Mouse (Mus musculus) fibroblast of lung, adult 2 months (primary cell): ENCODE measurements around the gene Rtl5.
"Not testable (repeated sequence)": the region's sequence is repeated elsewhere in the genome, so short reads cannot be mapped to it uniquely, and the experiment has no call there.

Experiments
- DNase-seq: peaks from one replicate; pipeline ENCODE4 v3.0.0-alpha.2; 2011; ENCODE audit warnings: low read depth

Rtl5 gene

DNA sequence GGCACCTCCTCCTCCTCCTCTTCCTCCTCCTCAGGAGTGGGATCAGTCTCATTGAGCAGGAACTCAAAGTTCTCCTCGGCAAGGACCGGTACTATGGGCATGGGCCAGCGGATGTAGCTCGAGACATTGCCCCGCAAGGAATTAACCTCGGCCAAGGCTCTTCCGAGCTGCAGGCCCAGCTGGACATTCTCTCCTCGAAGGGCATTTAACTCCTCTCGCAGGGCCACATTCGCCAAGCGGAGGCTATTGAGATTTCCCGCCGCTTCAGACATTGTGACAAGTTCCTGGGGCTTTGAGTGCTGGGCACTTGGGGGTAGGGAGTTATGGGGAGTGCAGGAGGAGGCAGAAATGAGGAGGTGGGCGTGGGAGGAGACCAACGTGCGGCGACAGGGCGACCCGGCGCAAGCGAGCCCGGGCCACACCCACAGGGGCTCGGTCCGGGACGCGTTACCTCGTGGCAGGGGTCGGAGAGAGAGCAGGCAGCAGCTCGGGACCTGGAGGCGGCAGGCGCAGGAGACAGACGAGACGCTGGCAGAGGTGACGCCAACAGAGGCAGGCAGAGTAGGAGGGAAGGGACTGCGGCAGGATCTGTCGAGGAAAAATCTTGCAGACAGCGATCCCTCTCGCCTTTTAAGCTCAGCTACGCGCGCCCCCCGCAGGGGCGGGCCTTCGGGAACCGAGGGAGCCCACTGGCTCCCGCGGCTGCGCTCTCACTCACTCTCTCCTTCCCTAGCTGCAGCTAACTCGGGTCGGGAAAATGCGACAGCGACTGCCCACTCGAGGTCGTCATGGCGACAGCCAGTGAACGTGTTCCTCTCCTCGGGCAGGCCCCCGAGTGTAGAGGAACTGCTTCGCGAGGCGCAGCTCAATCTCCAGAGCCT is at the start of gene Rtl5:
TSS of gene Rtl5 (minus strand) at position 714 of the 881 bp plus-strand sequence.
- no peak for DNase-seq

DNA sequence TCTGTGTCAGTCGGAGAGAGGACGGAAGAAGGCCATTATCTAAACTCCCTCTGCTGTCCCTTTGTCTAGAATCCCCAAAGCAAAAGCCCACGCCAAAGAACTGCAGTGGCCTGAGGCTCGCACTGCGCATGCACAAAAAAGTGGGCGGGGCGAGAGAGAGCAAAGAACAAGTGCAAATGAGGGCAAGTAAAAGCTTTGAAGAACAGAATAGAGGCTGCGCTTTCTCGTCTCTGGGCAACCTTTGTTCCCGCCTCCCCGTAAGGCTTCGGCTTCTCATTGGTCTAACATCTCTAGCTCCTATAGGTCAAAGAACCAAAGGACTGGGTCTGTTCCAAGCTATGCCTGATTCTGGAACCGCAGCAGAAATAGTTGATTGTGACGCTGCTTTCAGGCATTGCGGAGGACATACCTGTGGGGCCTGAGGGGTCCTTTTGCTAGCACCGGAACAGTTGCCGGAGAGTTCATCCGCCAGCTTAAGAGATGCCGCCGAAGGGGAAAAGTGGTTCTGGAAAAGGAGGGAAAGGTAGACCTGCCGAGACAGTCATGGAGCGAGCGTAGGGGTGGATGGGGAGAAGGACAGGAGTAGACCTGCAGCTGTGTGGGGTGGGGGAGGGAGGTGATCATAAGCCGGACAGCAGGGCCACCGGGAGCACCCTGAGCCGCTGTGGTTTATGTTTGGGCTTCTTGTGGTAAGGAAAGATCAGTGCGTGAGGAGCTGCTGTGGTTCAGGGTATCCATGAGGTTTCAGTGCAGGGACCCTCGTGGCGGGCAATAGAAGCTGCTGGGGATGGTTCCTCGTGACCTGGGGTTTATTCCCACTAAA is 48.1 kb upstream of the Rtl5 start, which contains the start of gene Pin4:
TSS of gene Pin4 (plus strand) at position 406 of the 823 bp plus-strand sequence.
- DNase-seq, result peak; percentile 94

DNA sequence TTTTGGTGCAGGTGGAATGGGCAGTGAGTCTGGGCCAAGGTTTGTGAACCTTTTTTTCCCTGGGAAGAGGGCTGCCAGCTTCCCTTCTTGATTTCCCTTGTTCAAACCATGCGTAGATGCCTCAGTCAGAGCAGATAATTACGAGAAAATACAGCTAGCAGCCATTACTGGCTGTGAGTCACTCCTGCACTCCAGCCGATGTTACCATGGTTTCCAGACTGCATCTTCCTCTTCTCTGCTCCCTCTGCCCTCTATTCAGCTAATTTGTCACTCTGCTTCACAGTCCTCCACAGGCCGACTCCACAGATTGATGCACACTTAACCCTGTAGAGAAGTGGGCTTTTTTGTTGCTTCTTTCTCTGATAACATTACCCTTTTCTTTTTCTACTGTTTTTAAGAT is 44.6 kb upstream of the Rtl5 start:
- no peak for DNase-seq

DNA sequence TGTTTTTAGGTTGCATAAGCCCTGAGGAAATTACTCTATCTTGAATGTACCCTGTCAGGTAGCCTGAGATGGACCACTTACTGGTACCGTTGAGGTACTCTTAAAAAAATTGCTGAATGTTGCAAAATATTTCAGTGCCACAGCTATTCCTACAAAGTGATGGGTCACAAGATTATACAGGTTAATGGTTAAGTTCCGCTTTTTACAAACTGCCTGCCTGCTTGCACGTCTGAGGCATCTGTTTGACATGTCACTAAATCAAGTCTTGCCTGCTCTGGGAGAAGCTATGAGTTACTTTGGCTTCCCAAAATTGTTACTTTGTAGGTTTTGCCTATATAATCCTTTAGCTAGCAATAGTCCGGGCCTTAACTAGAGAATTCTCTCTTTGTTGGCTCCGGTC is 38.2 kb upstream of the Rtl5 start:
- DNase-seq, result not testable (repeated sequence)

DNA sequence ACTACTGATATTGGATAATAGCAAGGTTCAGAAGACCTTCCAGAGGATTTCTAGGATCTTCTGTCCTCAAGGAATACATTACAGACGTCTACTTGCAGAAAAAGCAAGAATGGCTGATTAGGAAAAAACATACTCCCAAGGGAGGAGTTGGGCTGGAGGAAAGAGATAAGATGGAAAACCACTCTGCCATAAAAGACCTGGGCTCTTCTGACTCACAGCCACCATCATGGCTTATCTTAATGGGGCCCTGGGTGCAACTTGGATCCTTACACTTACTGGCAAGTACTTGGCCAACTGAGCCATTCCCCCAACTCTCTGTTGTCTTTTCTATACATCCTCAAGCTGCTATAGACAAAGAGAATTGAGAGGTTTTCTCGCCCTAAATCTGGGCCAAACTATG is 32.7 kb upstream of the Rtl5 start:
- DNase-seq, result not testable (repeated sequence)

DNA sequence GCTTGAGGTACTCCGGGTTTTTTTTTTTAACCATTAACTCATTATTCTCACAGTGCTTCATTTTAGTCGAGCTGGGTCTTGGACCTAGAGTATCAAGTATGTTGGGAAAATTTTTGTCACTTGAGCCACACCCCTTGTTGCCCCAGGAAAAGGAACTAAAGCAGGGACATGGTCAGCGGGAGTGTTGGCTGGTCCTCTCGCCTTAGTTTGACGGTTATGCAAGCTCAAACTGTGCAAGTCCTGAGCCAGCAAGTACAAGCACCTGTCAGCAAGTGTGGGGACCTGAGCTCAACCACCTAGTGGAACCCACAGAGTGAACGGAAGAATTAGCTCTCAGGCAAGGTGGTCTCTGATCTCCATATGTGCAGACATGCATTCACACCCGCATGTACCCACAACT is 30.8 kb upstream of the Rtl5 start:
- DNase-seq, result no peak

DNA sequence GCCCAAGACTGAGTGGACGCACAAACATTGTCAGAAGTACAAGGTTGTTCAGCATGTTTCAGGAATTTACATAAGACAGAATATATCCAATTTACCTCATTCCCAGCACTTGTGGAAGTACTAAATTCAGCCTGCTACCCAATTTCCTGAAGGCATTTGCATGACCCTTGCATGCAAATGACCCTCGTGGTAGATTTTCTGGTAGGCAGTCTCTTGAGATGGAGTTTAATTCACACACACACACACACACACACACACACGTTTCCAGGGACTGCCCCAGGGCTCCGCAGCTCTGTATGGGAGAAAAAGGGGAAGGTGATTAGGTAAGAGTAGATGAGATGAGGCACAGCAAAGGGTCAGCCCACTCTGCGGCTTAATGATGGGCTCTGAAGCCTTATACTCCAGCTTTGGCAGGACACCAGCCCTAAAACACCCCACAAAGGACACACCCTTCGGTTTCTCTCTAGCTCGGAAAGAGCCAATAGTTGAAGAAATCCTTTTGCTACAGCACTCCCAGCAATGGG is 23.3 kb upstream of the Rtl5 start:
- no peak for DNase-seq

DNA sequence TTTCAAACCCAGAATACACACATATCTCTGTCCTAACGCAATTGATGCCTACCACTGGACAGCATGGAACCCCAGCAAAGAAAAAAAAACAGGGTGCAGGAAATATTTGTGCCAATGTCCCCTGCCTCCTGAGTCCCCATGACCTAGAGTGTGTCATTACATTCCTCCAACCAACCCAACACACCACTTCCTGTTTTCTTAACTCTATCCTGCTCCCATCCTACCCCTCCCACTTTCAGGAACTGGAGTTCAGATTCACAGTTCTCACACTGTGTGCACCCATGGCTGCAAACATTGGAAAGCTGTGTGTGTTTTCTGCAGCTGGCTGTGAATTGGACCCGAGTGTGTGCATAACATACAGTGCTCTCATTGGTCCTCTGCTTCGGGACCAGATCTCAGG is 19.5 kb upstream of the Rtl5 start:
- no peak for DNase-seq

DNA sequence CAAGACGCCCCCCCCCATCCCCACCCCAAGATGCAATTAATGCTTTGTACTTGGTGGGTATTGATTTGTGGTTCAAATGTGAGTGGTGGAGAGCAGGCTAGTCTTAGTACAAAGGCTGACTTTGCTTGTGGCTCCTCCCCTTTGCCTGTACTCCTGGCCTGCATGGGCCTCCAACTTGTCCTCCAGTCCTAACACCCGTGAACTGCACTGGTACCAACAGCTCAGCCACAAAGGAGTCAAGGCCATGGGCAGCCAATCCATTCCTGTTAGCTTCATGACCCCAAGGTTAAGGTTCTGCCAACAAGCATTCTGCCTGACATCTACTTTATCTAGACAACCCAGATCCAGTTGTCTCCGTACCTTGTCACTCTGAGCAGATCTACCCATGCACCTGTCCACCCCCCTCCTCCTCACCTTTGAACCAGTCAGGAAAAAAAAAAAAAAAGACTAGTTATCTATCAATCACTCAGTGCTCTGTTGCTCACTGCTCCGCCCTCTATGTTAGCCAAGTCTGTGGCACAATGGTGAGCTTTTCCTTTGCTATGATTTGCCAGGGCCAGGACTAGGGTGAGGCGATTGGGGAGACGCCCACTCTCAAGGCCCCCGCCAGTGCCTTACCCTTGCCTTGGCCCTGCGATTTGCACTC is 14.8 kb upstream of the Rtl5 start:
- DNase-seq, result no peak

DNA sequence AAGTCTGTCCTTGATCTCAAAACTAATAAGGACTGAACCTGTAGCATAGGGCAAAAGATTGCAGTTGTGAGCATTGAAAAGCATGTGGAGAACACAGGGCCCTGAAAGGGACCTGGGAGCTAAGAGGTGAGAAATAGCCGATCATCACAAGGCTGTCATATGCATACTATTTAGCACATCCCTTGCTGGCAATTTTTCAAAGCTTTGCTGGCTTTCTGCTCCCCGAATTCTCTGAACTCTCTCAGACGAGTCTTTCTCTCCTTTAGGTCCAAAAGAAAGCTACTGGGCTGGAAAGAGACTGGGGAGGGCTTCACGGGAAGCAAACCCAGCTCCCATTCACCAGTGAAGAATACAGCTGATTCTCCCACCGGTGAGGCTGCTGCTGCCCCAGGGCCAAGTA is 11.2 kb upstream of the Rtl5 start:
- DNase-seq, result no peak

DNA sequence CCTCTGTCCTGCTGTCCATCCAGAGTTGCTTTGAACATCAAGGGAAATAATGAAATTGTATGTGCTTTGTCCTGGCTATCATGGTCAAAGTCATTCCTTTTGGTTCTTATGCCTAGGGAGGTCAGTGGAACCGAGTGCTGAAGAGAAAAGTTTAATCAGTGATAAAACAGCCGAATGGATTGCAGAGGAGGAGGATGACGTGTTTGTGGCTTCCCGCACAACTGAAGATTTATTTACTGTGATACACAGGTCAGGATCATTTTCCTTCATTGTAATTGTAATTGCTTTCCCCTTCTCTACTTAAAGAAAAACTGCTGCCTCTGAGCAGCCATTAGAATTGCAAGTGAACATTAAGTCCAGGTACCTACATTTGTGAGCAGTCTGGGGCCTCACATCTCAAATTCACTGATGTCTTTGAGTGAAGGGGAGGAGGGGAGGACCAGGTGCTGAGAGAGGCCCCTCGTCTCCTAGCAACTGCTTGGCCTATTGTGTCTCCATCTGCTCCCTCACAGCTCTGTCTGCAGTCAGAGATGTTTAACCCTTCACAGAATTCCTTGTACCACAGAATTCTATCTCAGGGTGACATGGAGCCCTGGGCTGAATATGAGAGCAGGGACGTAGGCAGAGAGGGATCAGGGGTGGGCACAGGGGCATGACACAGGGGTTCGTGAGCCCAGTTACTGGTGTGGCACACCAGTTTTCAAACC is 10.6 kb upstream of the Rtl5 start:
- no peak for DNase-seq

DNA sequence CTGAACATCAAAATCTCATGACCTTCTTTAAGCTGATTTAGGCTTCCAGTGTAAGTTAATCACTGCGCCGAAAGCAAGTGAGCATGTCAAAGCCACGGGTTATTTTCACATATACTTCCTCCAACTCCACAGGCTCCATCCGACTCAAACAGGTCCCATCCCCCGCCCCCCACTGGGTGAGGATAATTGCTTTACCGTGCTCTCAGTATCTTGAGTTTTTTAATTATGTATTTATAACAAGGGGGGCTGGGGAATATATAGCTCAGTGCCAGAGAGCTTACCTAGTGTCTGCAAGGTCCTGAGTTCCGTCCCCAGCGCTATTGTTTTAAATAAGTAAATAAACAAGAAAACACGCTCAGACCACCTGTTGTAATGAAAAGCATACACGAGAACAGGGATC is 10.0 kb upstream of the Rtl5 start:
- no peak for DNase-seq

DNA sequence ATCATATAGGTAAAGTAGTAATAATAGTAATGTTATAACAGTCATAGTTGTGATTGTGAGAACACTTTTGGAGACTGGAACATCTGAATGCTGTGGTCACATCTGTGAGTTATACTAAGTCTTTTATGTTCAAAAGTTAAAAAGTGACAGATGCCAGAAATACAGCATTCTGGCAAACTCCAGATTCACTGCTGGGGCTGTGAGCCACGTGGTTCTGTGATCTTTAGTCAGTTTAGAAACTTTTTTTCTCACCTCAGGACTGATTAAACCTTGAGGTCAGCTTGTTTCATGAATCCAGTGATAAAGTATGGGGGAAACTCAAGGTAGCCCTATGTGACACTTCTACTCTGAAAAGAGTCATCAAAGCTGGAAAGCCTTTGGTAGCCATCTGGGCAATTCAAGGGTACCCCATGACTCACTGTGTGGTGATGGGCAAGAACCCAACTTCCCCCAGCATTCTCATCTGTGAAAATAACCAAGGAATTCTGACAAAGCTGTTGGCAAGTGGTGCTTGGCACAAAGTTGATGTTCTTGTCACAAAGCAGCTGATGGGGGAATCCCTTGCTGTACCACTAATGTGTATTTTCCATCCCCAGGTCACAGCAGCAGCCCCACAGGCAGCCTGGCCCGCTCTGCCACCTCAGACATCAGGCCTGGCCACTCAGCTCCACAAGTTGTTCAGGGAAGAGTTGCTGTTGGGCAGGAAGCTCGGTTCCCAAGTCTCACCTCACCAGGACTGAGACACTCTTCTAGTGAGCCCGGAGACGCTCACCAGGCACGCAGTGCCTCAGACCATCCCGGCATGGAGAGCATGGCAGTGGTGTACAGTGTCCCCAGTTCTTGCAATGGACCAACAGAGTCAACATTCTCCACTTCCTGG is 6.0 kb upstream of the Rtl5 start:
- DNase-seq, result peak; percentile 33

DNA sequence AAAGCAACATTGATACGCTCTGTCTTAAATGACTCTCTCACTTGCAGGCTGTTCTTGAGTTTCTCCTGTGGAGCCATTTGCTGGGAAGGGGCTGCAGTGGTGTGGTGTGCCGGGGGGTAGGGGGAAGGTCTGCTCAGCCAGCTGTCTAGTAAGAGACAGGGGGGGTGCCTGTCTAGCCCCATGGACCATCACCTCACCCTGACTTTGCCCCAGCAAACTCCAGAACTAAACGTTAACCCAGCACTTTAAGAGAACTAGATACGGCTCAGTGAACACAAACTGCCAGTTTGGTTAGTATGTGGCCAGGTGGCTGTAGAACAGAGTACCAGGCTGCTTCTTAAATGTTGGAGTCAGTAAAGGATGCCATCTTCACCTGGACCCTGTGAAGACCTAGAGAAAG is 4.1 kb upstream of the Rtl5 start:
- no peak for DNase-seq

DNA sequence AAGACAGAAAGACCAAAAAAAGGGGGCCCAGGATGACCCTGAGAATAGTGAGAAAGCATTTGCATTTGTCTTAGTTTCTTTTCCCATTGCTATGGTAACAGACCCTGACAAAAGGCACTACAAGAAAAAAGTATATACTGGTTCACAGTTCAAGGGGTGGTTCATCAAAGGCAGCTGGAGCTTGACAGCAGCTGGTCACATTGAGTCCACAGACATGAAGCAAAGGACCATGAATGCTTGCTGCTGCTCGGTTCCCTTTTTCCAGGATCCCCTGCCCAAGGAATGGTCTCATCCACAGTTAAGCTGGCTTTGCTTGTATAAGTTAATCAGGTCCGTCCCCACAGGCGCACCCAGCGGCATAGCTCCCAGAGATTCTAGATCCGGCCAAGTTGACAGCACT is 3.3 kb upstream of the Rtl5 start:
- no peak for DNase-seq

DNA sequence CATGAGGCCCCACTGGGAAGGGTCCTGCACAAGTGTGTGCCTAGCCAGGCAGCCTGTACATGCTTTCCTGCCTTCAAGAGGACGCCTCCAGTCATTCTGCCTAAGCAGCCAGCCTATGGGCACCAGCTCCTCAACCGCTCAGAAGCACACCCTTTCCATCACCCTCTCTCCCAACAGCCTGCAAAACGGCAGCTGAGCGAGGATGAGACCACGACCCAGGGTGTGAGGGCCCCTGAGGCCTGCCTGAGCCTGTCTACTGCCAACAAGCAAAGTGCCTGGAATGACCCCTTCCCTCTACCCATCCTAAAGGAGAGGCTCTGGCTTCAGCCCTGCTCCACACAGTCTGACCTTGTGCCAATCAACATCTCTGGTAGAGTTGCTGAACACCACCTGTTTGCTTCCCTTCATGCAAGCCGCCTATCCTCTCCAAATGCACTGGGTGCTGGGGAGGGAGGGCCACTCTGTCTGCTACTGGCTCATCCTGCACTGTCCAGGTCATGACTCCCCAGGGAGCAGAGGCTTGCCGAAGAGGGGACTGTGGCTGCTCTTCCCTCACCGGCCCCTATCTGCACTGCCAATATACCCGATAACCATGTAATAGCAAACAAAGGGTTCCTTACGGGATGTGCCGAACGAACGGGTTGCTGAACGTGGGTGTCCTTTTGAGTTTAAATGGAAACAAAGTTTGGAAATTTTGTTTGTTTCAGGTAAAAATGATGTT is 2.7 kb upstream of the Rtl5 start:
- DNase-seq, result no peak

DNA sequence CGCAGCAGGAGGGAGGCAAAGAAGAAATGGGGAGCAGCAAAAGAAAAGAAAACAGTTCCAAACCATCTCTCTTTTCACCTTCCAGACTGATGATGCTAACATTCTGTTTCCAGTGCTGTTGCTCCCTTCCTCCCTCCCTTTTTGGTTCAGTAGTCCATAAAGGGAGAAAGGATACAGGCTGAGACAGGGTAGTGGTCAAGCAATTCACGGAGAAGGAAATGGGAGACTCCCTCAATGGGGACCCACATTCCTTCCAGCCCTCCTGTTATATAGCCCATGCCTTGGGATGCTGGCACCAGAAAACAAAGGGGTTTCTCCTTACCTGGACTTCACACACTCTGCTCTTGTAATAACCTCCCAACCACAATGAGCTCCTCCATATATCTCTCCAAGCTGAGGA is 413 bp upstream of the Rtl5 start:
- DNase-seq, result no peak

DNA sequence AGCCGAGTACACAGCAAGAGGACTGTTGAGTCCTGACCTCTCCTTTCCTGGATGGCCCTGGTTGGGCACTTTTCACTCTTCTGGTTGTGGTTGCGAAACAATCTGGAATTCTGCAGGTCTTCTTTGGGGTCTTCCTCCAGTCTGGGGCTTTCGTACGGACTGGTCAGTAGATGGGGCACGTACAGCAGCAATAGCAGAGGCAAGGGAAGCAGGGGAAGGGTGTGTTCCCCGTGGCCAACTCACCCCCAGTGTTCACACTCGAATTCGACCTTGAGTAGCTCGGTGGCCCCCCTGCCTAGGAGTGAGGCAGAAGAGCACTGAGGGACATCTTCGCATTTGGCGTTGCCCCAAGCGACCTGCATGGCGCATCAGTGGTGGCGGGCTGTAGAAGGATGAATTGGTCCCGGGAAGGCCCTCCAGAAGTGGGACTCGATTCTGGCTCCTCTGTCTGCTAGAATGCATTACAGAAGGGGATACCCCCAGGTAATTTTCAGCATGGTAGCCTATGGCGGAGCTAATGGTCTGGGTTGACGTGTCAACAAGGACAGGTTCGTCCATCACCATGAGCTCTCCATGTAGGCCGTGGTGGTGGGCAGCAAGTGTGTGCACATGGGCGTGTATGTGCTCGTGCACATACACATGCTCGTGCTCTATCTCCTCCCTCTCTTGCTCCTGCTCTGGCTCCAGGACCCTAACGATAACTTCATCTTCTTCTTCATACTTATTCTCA is 2.1 kb downstream of the Rtl5 start:
- DNase-seq, result no peak

DNA sequence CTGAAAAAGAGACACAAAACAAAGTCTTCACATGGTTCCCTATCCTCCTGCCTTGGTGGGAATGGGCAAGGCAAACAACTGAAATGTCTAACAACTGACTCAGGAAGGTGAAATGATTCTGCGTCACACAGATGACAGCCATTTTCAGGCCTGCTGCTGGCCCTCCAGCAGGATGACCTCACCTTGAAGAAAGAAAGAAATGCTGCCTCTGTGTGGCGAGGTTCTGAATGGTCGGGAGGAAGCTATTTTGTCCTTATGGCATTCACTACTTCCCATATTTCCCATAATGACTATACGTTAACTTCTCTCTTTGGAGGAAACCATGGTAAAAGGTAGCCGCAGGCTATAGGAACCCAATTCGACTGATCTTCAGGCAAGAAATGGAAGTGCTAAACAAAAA is 4.0 kb downstream of the Rtl5 start:
- DNase-seq, result no peak
